Mouse (Mus musculus) monocyte, adult 59 days (primary cell): Measurements from ENCODE around the gene Vmn1r227. TPM values are rescaled to one million over a fixed set of nuclear protein-coding genes. Genes with fewer than 3 reads are reported as not detected.

ENCODE experiments used
- total RNA-seq, 2 experiments: library from RNA; stranded (reverse); gene quantifications; one replicate each; pipeline ENCODE4 v1.2.4; 2023

The Vmn1r227 gene
- not detected for total RNA-seq

DNA sequence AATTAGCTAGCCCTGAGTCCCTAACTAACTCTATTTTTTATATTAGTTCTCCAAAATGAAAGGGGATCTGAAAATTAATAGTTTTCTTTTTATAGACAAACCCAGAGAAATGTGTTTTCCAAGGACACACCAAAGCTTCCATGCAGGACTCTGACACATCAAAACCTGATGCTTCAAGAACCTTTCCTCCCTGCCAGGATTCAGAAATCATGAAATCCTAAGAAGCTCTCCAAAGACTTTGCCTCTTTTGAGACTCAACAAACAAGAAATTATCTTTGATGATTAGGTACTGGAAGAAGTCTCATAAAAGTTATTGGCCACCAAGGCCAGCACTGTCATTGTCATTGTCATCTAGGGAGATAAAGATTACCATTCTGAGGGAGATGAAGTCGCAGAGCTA lies at the start of gene Vmn1r227:
Gene Vmn1r227, plus strand, starts transcription at position 301 of the 400 bp plus-strand sequence.

DNA sequence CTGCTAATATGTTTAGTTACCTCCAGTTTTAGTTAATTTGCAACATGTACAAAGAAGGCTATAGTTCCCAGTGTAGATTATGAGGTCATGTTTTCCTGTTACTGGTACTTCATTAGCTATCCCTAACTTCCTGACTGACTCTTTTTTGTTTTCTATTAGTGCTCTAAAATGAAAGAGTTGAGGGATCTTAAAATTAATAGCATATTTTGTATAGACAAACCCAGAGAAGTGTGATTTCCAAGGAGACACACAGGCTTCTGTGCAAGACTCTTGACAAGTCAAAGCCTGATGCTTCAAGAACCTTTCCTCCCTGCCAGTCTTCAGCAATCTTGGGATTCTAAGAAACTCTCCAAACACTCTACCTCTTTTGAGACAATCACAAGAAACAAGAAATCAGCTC lies 47.1 kb upstream of the Vmn1r227 start, which contains the start of gene Vmn1r226:
Gene Vmn1r226, plus strand, starts transcription at position 301 of the 400 bp plus-strand sequence.

GRCm38 (mm10) chr17:20786057-20786456 lies 56.4 kb downstream of the Vmn1r227 start, which contains the start of gene Vmn1r228:
Gene Vmn1r228 (minus strand): TSS chr17:20786157.

Other genes with a start within 250 kb of the Vmn1r227 start
- gene Vmn2r108, start 248.5 kb upstream of the Vmn1r227 start, total RNA-seq: under 1 TPM; 0.05 to 0.06 TPM
- not detected for gene Vmn1r225, start 231.7 kb upstream of the Vmn1r227 start, total RNA-seq
- not detected for gene Vmn2r109, start 165.1 kb upstream of the Vmn1r227 start, total RNA-seq
- not detected for gene Vmn2r110, start 133.4 kb upstream of the Vmn1r227 start, total RNA-seq
- not detected for gene Fpr-rs3, start 105.0 kb upstream of the Vmn1r227 start, total RNA-seq
- not detected for gene Vmn1r226, start 47.0 kb upstream of the Vmn1r227 start, total RNA-seq
- not detected for gene Vmn1r228, start 56.3 kb downstream of the Vmn1r227 start, total RNA-seq
- not detected for gene Vmn1r229, start 81.7 kb downstream of the Vmn1r227 start, total RNA-seq
- gene Vmn1r230, start 110.6 kb downstream of the Vmn1r227 start, total RNA-seq: not detected
- not detected for gene Vmn1r231, start 175.2 kb downstream of the Vmn1r227 start, total RNA-seq
- not detected for gene Vmn1r232, start 189.9 kb downstream of the Vmn1r227 start, total RNA-seq
- gene Ppp2r1a, start 215.5 kb downstream of the Vmn1r227 start, total RNA-seq: 100 to 1,000 TPM; 211 to 263 TPM